Mouse (Mus musculus) spleen, adult 10 weeks (tissue): ENCODE measurements around the gene Adamts17. TPM values are rescaled to one million over a fixed set of nuclear protein-coding genes. Genes with fewer than 3 reads are reported as not detected.

Experiments
- polyA plus RNA-seq: library from polyadenylated mRNA; stranded (reverse); fragments of 350-450 nt; fragmentation: Illumina TruSeq; extraction: RNeasy Lipid Tissue Mini Kit (QIAGEN cat#74804); gene quantifications from one replicate; pipeline ENCODE4 v1.2.3, GENCODE M21; 2015; ENCODE audit warnings: low replicate concordance; ENCODE audit not compliant: insufficient read depth

The Adamts17 gene
- polyA plus RNA-seq, result 0.19 TPM

DNA sequence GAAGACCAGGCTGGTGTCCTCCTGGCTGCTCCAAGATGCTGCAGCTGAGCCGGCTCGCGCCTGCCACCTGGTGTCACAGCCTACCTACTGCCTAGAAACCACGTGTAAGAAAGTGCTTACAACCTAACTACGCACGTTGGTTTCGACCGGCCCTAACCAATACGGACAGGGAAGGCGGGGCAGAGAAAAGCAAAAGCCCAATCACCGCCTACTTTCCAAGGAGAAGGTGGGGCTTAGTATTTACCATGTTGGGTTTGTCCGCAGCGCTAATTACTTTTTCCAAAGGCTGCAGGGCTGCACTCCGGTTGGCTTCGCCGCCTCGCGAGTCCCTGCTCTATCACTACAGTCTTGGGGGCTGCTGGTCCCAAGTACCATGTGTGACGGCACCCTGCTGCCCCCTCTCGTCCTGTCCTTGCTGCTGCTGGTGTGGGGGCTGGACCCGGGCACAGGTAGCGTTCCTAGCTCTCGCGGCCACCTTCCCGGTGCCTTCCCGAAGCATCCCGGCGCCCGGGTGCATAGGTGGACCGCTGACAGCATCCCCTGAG lies at the start of gene Adamts17:
Gene Adamts17 (plus strand): TSS at position 273 of the 545 bp plus-strand sequence.

Other genes starting within 250 kb of the Adamts17 start
- gene Asb7, start 150.1 kb upstream of the Adamts17 start, polyA plus RNA-seq, result 10.8 TPM
- 9.6 TPM for gene Lins1, start 149.8 kb upstream of the Adamts17 start, polyA plus RNA-seq
- gene Cers3, start 96.2 kb upstream of the Adamts17 start, polyA plus RNA-seq, result not detected